Mouse (Mus musculus): ENCODE data around the gene Fam198a. TPM values are rescaled to one million over a fixed set of nuclear protein-coding genes. Genes with fewer than 3 reads are reported as not detected.

Fam198a gene
- polyA plus RNA-seq, 1 experiment from 2014 or later, result 0.85 TPM

DNA sequence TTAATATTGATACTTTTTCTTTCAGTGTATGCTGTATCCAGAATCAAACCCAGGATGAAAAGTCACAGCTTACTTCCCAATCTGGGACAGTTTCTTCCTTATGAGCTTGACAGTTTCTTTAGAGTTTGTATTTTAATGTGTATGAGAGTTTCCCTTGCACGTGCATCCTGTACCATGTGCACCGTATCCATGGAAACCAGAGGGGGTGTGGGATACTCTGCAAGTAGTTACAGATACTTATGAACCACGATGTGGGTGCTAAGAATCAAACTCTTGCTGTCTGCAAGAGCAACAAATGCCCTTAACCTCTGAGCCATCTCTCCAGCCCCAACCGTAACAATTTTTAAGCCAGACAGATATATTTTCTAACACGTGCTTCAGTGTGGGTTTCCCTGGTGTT, 40.3 kb downstream of the Fam198a start:
- DNase-seq (ENCODE audit: low spot score), result no peak
- no peaks in the 10 kb centered on the region for H3K9me3 ChIP-seq (replicated peaks)
- peaks cover 9% of the 10 kb centered on the region; the same call in 1 of the 2 replicates for H3K27me3 ChIP-seq (ENCODE audit: low read depth, poor library complexity, severe bottlenecking)
- H3K4me1 ChIP-seq, result peaks cover 41% of the 10 kb centered on the region
- no peak overlapping the region for H3K4me3 ChIP-seq
- 85% methylated on average over 5 of the region's 5 CpGs for WGBS
- no peaks in the 10 kb centered on the region for H3K36me3 ChIP-seq
- H3K27ac ChIP-seq (replicated peaks), result no peak overlapping the region

DNA sequence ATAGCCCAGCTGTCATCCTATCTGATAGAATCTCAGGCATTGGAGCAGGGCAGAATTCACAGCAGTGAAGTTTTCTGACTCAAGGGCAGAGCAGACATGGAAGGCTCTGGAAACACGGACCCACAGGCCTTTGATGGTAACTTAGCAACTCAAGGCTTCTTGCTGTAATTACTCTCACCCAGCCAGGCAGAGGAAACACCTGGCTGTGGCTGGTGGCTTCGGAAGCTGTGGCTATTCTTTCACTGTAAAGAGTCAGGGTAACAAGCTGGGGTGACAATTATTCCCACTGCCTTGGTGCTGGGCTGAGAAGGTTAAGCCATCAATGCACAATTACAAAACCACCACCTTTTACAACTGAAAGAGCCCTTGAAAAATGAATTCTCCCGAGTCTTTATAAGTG, 42.3 kb downstream of the Fam198a start:
- 84% methylated on average over 3 of the region's 3 CpGs for WGBS
- DNase-seq (ENCODE audit: low spot score), result no peak
- H3K27me3 ChIP-seq (ENCODE audit: low read depth, poor library complexity, severe bottlenecking), result peaks cover 9% of the 10 kb centered on the region; the same call in 1 of the 2 replicates

DNA sequence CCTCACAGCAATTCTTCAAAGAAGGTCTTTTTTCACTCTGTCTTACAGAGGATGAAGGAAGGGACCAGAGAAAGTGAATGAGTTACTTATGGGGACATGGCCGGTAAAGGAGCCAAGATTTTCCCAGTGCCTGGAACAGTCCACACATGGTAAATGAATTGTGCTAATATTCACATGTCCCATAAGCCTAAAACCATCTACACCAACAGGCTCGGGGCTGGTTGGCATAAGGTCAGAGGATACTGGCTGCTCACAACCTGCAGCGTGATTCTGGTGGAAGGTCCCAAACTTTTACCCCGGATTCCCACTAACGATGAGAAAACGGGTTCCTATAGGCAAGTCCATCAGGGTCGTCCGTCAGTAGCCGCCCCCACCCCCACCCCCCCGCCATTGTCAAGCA, 44.3 kb downstream of the Fam198a start:
- Histone ChIP-seq H3K27me3 (ENCODE audit: low read depth, poor library complexity, severe bottlenecking) (peaks cover 9% of the 10 kb centered on the region; the same call in 1 of the 2 replicates), H3K4me3 (peak overlapping the region; percentile 67), H3K27ac (replicated peaks) (peak overlapping the region; percentile 80), H3K9me3 (replicated peaks) (no peaks in the 10 kb centered on the region), H3K4me1 (peaks cover 29% of the 10 kb centered on the region), H3K36me3 (no peaks in the 10 kb centered on the region)
- no peak for DNase-seq (ENCODE audit: low spot score)
- 19% methylated on average over 9 of the region's 10 CpGs for WGBS

More for the DNA sequence above, 42.3 kb downstream of the Fam198a start:
- H3K9me3 ChIP-seq (replicated peaks), result no peaks in the 10 kb centered on the region
- peaks cover 41% of the 10 kb centered on the region for H3K4me1 ChIP-seq
- no peaks in the 10 kb centered on the region for H3K36me3 ChIP-seq
- no peak overlapping the region for H3K27ac ChIP-seq (replicated peaks)
- H3K4me3 ChIP-seq, result no peak overlapping the region

DNA sequence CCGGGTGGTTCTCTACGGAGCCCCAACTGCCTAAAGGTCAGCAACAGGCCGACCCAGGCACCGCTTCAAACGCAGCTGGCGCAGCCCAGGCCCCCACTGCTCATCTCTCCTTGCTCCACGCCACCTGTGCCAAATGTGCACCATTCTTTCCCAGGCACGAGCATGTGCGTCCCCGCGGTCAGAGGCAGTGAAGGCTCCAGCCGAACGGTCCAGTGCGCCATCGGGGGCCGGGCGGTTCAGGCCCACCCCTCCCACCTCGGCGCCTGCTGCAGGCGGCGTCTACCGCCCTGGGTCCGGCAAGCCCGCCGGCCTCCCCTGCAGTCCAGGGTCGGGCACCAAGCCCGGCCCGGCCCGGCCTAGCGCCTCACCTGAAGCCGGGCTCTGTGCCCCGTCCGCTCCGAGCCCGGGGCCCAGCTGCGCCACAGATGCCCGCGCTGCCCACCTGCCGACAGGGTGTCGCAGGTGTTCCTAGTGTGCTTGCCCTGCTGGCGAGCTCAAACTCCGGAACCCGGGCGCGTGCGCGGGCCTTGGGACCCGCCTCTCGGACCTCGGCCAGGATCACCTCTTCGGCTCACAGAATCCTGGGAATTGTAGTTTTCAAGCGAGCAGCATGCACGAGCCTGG, 44.8 kb downstream of the Fam198a start:
- WGBS, result under 1% methylated on average over 53 of the region's 53 CpGs
- H3K36me3 ChIP-seq, result no peaks in the 10 kb centered on the region
- peak overlapping the region; percentile 67 for H3K4me3 ChIP-seq
- peaks cover 9% of the 10 kb centered on the region; the same call in 1 of the 2 replicates for H3K27me3 ChIP-seq (ENCODE audit: low read depth, poor library complexity, severe bottlenecking)
- H3K9me3 ChIP-seq (replicated peaks), result no peaks in the 10 kb centered on the region
- H3K4me1 ChIP-seq, result peaks cover 24% of the 10 kb centered on the region
- peak; percentile 82 for DNase-seq (ENCODE audit: low spot score)
- peak overlapping the region; percentile 80 for H3K27ac ChIP-seq (replicated peaks)

DNA sequence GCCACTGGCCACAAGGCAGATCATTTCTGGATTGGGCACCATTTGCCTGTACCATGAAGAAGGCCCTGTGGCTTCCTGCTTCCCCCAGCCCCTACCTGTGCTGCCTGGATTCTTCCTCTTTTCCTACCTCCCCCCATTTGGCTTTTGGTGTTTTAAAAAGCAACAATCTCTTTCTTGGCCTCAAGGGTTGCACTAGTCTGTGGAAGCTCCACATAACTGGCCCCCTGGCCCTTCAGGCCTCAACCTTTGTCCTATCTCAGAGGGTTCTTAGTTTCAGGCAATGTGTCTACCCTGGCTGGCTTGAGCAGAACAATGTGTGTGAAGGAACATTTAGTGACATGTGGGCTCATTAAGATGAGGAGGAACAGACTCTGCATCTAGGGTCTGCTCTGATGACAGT, 46.2 kb downstream of the Fam198a start, which contains the start of gene Pomgnt2:
Gene Pomgnt2, minus strand, starts transcription at position 101 of the 400 bp plus-strand sequence.
- Histone ChIP-seq H3K27ac (replicated peaks) (peak within 1 kb of the TSS; percentile 80; the same call in 1 of the 2 replicates), H3K36me3 (no peaks in the 10 kb centered on the region)
- DNase-seq (ENCODE audit: low spot score), result no peak

DNA sequence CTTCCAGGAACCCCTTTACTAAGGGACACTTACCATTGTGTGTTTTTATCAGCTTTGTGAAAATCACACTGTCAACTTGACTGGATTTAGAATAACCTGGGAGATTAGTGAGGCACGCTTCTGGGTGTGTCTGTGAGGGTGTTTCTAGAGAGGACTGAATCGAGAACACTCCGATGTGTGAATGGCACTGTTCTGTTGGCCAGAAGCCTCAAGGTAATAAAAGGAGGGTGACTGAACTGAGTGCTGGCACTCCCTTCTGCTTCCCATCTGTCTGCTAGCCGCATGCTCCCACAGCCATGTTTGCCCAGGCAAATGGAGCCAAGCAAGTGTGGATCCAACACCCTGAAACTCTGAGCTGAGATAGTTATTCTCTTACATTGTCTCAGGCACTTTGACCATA, 47.2 kb downstream of the Fam198a start:
- Histone ChIP-seq H3K9me3 (replicated peaks) (no peaks in the 10 kb centered on the region), H3K36me3 (no peaks in the 10 kb centered on the region), H3K4me3 (no peak overlapping the region), H3K4me1 (peaks cover 17% of the 10 kb centered on the region), H3K27ac (replicated peaks) (no peak overlapping the region), H3K27me3 (ENCODE audit: low read depth, poor library complexity, severe bottlenecking) (peaks cover 9% of the 10 kb centered on the region; the same call in 1 of the 2 replicates)
- WGBS, result 88% methylated on average over 4 of the region's 4 CpGs
- no peak for DNase-seq (ENCODE audit: low spot score)

More for the DNA sequence above, 46.2 kb downstream of the Fam198a start, which contains the start of gene Pomgnt2:
- H3K9me3 ChIP-seq (replicated peaks), result no peaks in the 10 kb centered on the region
- peaks cover 17% of the 10 kb centered on the region for H3K4me1 ChIP-seq
- peaks cover 9% of the 10 kb centered on the region; the same call in 1 of the 2 replicates for H3K27me3 ChIP-seq (ENCODE audit: low read depth, poor library complexity, severe bottlenecking)
- peak within 1 kb of the TSS; percentile 67 for H3K4me3 ChIP-seq

DNA sequence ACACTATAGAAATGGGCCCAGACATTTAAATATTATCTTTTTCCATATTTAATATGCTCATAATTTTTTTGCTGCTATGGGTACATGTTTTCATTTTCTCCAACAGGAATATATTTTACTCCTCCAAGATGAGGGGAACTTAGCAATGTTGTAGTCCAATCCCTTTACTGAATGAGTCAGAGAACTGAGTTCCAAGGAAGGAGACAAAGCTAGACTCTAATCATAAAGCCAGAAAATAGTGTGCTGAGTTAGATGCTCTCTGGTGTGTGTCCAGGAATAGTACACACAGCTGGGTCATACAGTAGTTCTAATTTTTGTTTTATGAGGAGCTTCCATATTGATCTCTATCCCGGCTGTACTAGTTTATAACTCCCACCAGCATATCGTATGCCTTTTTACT, 55.4 kb downstream of the Fam198a start:
- Histone ChIP-seq H3K4me3 (no peak overlapping the region), H3K27me3 (ENCODE audit: low read depth, poor library complexity, severe bottlenecking) (no peaks in the 10 kb centered on the region; the same call in 1 of the 2 replicates), H3K27ac (replicated peaks) (no peak overlapping the region), H3K36me3 (no peaks in the 10 kb centered on the region), H3K9me3 (replicated peaks) (no peaks in the 10 kb centered on the region), H3K4me1 (peaks cover 11% of the 10 kb centered on the region)
- WGBS, result 89% methylated on average over 2 of the region's 2 CpGs
- DNase-seq (ENCODE audit: low spot score), result no peak

DNA sequence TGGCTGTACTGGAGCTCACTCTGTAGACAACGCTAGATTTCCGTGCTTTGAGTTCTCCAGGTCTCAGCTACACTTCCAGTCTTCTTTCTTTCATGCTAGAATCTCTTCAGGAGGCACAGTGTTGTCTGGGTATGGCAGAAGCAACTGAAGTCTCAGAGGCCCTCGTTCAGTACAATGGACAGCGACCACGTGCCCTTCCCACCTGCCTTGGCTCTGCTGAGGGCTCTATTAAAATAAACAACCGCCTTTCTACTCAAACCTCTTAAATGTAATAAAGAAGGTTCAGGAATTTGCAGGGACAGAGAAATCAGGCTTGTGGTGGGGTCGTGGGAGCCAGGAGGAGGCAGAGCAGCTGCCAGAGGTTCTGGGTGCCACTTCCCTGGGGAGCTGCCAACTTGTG, 55.8 kb downstream of the Fam198a start:
- H3K9me3 ChIP-seq (replicated peaks), result no peaks in the 10 kb centered on the region
- no peak for DNase-seq (ENCODE audit: low spot score)
- no peaks in the 10 kb centered on the region for H3K36me3 ChIP-seq
- 13% methylated on average over 7 of the region's 7 CpGs for WGBS
- H3K27ac ChIP-seq (replicated peaks), result no peak overlapping the region
- H3K4me1 ChIP-seq, result peaks cover 11% of the 10 kb centered on the region
- H3K27me3 ChIP-seq (ENCODE audit: low read depth, poor library complexity, severe bottlenecking), result no peaks in the 10 kb centered on the region; the same call in 1 of the 2 replicates
- no peak overlapping the region for H3K4me3 ChIP-seq

DNA sequence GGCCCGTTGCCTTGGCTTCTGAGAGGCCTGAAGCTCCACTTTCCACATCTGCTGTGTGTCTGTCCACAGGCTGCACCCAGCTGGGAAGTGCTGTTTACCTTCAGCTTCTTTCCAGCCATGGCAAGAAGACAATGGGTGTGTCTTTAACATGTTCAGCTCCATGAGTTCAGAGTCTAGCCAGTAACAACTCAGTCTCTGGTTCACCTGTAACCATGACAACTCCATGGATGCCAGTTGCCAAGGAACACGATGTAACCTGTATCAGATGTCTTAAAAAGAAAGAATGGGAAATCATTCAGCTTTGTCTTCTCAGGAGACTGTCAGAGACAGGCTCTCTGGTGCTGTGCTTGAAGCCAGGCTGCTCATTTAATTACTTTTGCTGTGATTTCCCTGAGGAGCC, 58.1 kb downstream of the Fam198a start:
- Histone ChIP-seq H3K27ac (replicated peaks) (no peak overlapping the region), H3K27me3 (ENCODE audit: low read depth, poor library complexity, severe bottlenecking) (no peaks in the 10 kb centered on the region; the same call in 1 of the 2 replicates), H3K4me3 (no peak overlapping the region), H3K9me3 (replicated peaks) (no peaks in the 10 kb centered on the region), H3K36me3 (no peaks in the 10 kb centered on the region), H3K4me1 (peaks cover 11% of the 10 kb centered on the region)
- WGBS, result 49% methylated on average over 2 of the region's 2 CpGs
- no peak for DNase-seq (ENCODE audit: low spot score)

DNA sequence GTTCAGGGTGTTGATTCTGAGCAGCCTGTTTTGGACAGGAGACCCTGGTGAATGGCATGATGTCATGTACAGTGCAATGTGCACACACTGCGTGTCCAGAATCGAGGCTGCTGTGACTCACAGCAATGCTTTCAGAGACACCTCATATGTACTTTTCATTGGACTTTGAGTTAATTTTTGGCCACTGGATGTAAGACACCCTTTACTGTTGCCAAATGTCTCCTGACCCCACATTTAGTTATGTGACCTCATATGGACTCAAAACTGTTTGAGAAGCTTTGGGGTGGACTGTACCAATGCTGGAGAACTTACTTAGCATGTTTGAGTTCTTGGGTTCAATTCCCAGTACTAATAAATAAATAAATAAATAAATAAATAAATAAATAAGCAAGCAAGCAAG, 60.0 kb downstream of the Fam198a start:
- Histone ChIP-seq H3K27me3 (ENCODE audit: low read depth, poor library complexity, severe bottlenecking) (no peaks in the 10 kb centered on the region; the same call in 1 of the 2 replicates), H3K4me1 (peaks cover 14% of the 10 kb centered on the region), H3K36me3 (no peaks in the 10 kb centered on the region), H3K9me3 (replicated peaks) (no peaks in the 10 kb centered on the region), H3K4me3 (no peak overlapping the region), H3K27ac (replicated peaks) (no peak overlapping the region)
- no peak for DNase-seq (ENCODE audit: low spot score)
- WGBS, result 94% methylated on average over 2 of the region's 2 CpGs

DNA sequence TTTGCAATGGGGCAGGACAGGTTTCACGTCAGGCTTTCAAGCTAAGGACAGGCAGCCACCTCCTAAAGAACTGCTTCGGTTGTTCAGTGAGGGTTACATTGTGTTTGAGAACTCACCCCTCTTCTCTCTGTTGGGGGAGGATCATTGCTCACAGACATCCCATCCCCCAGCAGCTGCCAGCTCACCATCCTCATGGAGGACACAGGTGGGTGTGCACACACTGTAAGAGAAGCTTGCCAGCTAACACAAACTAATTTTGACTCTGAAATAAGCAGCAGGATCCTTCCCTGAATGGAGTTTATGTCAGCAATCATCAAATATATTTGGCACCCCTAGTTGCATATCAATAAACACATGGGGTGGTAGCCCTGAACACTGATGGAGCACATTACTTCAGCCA, 62.0 kb downstream of the Fam198a start:
- Histone ChIP-seq H3K9me3 (replicated peaks) (no peaks in the 10 kb centered on the region), H3K27ac (replicated peaks) (no peak overlapping the region), H3K36me3 (no peaks in the 10 kb centered on the region), H3K4me1 (peaks cover 14% of the 10 kb centered on the region), H3K27me3 (ENCODE audit: low read depth, poor library complexity, severe bottlenecking) (no peaks in the 10 kb centered on the region), H3K4me3 (no peak overlapping the region)
- WGBS, result 83% methylated on average over 2 of the region's 2 CpGs
- no peak for DNase-seq (ENCODE audit: low spot score)

DNA sequence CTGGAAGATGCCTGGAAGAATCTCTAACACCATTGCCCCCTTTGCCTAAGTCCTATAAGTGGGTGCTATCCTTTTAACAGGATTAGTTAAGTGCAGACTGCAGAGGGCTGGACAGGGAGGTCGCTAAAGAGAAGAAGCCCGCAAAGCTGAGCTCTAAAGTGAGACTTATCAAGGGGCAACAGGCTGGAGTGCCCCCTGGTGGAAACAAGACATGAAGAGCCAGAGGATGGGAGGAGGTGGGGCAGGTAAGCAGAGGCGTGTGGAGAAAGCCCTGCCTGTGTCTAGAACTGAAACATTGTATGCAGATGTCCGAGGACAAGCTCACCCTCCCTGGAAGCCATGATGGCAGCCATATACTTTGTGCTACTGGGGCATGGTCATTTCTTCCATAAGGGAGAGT, 62.8 kb downstream of the Fam198a start:
- 83% methylated on average over 4 of the region's 4 CpGs for WGBS
- Histone ChIP-seq H3K36me3 (no peaks in the 10 kb centered on the region), H3K27me3 (ENCODE audit: low read depth, poor library complexity, severe bottlenecking) (no peaks in the 10 kb centered on the region), H3K9me3 (replicated peaks) (no peaks in the 10 kb centered on the region), H3K4me3 (no peak overlapping the region), H3K27ac (replicated peaks) (no peak overlapping the region), H3K4me1 (peaks cover 17% of the 10 kb centered on the region)
- no peak for DNase-seq (ENCODE audit: low spot score)

DNA sequence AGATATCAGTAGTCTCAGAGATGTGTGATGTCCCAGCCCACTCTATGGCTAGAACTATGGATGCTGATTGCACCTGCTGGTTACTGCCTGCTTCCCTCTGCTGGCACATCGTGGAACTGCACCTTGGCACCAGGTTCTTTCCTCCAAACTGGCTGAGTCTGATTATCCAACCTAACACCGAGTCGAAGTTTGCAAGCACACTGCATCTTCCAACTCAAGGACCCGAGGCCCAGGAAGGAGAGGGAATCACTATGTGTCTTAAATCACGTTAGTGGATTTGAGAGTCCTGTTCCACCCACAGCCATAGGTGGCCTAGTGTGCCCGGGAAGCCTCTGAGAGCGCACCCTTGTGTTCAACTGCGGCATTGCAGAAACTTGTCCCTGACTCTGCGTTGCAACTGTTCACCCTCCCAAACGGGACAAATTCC, 63.5 kb downstream of the Fam198a start:
- H3K36me3 ChIP-seq, result no peaks in the 10 kb centered on the region
- 13% methylated on average over 10 of the region's 10 CpGs for whole genome bisulfite sequencing
- peak overlapping the region; percentile 31; the same call in 1 of the 2 replicates for H3K4me3 ChIP-seq

More for the DNA sequence above, 63.5 kb downstream of the Fam198a start:
- Histone ChIP-seq H3K4me1 (peaks cover 17% of the 10 kb centered on the region), H3K9me3 (replicated peaks) (no peaks in the 10 kb centered on the region), H3K27me3 (ENCODE audit: low read depth, poor library complexity, severe bottlenecking) (no peaks in the 10 kb centered on the region), H3K27ac (replicated peaks) (no peak overlapping the region)
- DNase-seq (ENCODE audit: low spot score), result peak; percentile 77
